Mouse (Mus musculus) MEL-GATA-1-ER (cell line): ENCODE data around the gene Emilin3.

Source experiments
- DNase-seq: peaks from one replicate; pipeline ENCODE4 v3.0.0-alpha.2; 2012; ENCODE audit warnings: low read depth; ENCODE audit errors: extremely low read depth

Gene Emilin3

GRCm38 (mm10) chr2:160916714-160917113 is 4.6 kb upstream of the Emilin3 start:
- no peak for DNase-seq

GRCm38 (mm10) chr2:160915821-160916610 is 3.9 kb upstream of the Emilin3 start:
- no peak for DNase-seq

GRCm38 (mm10) chr2:160914656-160915055 is 2.5 kb upstream of the Emilin3 start:
- DNase-seq = no peak

GRCm38 (mm10) chr2:160911558-160912201 is 448 bp downstream of the Emilin3 start:
- DNase-seq = no peak

- no peak for DNase-seq
These were observed 1.5 kb downstream of the Emilin3 start for GRCm38 (mm10) chr2:160910633-160911032.

GRCm38 (mm10) chr2:160908607-160909006 is 3.5 kb downstream of the Emilin3 start:
- no peak for DNase-seq

- DNase-seq = no peak
These were observed 6.0 kb downstream of the Emilin3 start for GRCm38 (mm10) chr2:160906101-160906500.

- DNase-seq = no peak
These were observed 6.8 kb downstream of the Emilin3 start for GRCm38 (mm10) chr2:160905301-160905700.

- no peak for DNase-seq
These were observed 10.3 kb downstream of the Emilin3 start for GRCm38 (mm10) chr2:160901656-160902412.

GRCm38 (mm10) chr2:160891697-160892096 is 20.4 kb downstream of the Emilin3 start:
- no peak for DNase-seq

- DNase-seq = no peak
These were observed 21.1 kb downstream of the Emilin3 start for GRCm38 (mm10) chr2:160891045-160891444.

- no peak for DNase-seq
These were observed 24.3 kb downstream of the Emilin3 start for GRCm38 (mm10) chr2:160887859-160888258.

GRCm38 (mm10) chr2:160887284-160887683 is 24.8 kb downstream of the Emilin3 start:
- DNase-seq = peak; percentile 44

- no peak for DNase-seq
These were observed 25.9 kb downstream of the Emilin3 start for GRCm38 (mm10) chr2:160886221-160886620.

- peak; percentile 39 for DNase-seq
These were observed 27.3 kb downstream of the Emilin3 start for GRCm38 (mm10) chr2:160884830-160885229.

- DNase-seq = no peak
These were observed 28.2 kb downstream of the Emilin3 start for GRCm38 (mm10) chr2:160883912-160884311.

GRCm38 (mm10) chr2:160882436-160882835 is 29.7 kb downstream of the Emilin3 start:
- no peak for DNase-seq

- no peak for DNase-seq
These were observed 30.5 kb downstream of the Emilin3 start for GRCm38 (mm10) chr2:160881462-160882101.

- no peak for DNase-seq
These were observed 31.5 kb downstream of the Emilin3 start, which contains the start of gene Lpin3 for GRCm38 (mm10) chr2:160880453-160881195. TSS of gene Lpin3 (plus strand) at chr2:160880670.

GRCm38 (mm10) chr2:160876115-160876514 is 36.0 kb downstream of the Emilin3 start:
- DNase-seq = peak; percentile 26
